9 mouse cellular contexts compared by ENCODE assay signal in genomic region chr11:62495276-62495801, GRCm38 (mm10). TPM values are rescaled to one million over a fixed set of nuclear protein-coding genes. Genes with fewer than 3 reads are reported as not detected.
DNase-seq lines count a peak whose midpoint lies in the region; ATAC-seq and TF ChIP-seq lines count a peak whose summit lies in the region.
"Had no signal": no experiment of that assay in that cellular context is flagged by ENCODE, and none has a peak within 500 bp of the region (broad histone marks: within the 10 kb centered on the region; RNA-seq: fewer than 3 reads in every experiment).

No protein-coding gene starts in this region.

- no peaks in the 10 kb centered on the region for H3K36me3 ChIP-seq in embryonic facial prominence, embryonic 14.5 days (ENCODE audit: control insufficient read depth, insufficient read depth, low read length)
- no peaks in the 10 kb centered on the region for H3K36me3 ChIP-seq in limb, embryonic 14.5 days (ENCODE audit: control insufficient read depth, insufficient read depth, low read length)
- H3K36me3 ChIP-seq in stomach, embryonic 14.5 days (ENCODE audit: control insufficient read depth, insufficient read depth, low read length), result no peaks in the 10 kb centered on the region

- WGBS in embryonic facial prominence, embryonic 14.5 days, result 32% methylated on average over 9 of the region's 10 CpGs
- 35% methylated on average over 10 of the region's 10 CpGs for WGBS in limb, embryonic 14.5 days
- WGBS in stomach, embryonic 14.5 days, result 19% methylated on average over 9 of the region's 10 CpGs

- peak; percentile 12; the same call in 1 of the 2 replicates for ATAC-seq in embryonic facial prominence, embryonic 14.5 days (ENCODE audit: low read depth)
- no peak for ATAC-seq in limb, embryonic 14.5 days (ENCODE audit: low FRiP score, low read depth)
- ATAC-seq in stomach, embryonic 14.5 days (ENCODE audit: insufficient number of reproducible peaks, insufficient read depth, low FRiP score, low read depth), result peak; percentile 80; the same call in 1 of the 2 replicates
- no peak for ATAC-seq in activated CD4-positive, CD25-positive, alpha-beta regulatory T cell, adult 4 months

- H3K9me3 ChIP-seq in embryonic facial prominence, embryonic 14.5 days (ENCODE audit: control insufficient read depth, low read length), result no peaks in the 10 kb centered on the region
- no peaks in the 10 kb centered on the region for H3K9me3 ChIP-seq in limb, embryonic 14.5 days (ENCODE audit: control insufficient read depth, low read length)
- H3K9me3 ChIP-seq in stomach, embryonic 14.5 days (ENCODE audit: control insufficient read depth, low read depth, low read length), result no peaks in the 10 kb centered on the region

- TF ChIP-seq POLR2A in limb, embryonic 14.5 days (IDR thresholded peaks at IDR 0.05; ENCODE audit: borderline replicate concordance, extremely low read depth, insufficient read depth, insufficient read length), result no peak

- H3K4me2 ChIP-seq in embryonic facial prominence, embryonic 14.5 days (ENCODE audit: low read depth, low read length), result no peak overlapping the region
- no peak overlapping the region for H3K4me2 ChIP-seq in limb, embryonic 14.5 days (replicated peaks; ENCODE audit: low read depth, low read length, severe bottlenecking)
- H3K4me2 ChIP-seq in stomach, embryonic 14.5 days (replicated peaks; ENCODE audit: low read depth, low read length), result 0 out of 2 replicates have a peak overlapping the region, but pooled peaks have one; percentile 7

- H3K4me3 ChIP-seq in embryonic facial prominence, embryonic 14.5 days (ENCODE audit: low read depth, low read length), result no peak overlapping the region
- no peak overlapping the region for H3K4me3 ChIP-seq in limb, embryonic 14.5 days (replicated peaks; ENCODE audit: low read length)
- no peak overlapping the region for H3K4me3 ChIP-seq in stomach, embryonic 14.5 days (ENCODE audit: low read depth, low read length)

- no peaks in the 10 kb centered on the region; the same call in 1 of the 2 replicates for H3K4me1 ChIP-seq in embryonic facial prominence, embryonic 14.5 days (ENCODE audit: control insufficient read depth, insufficient read depth, low read length)
- peaks cover 8% of the 10 kb centered on the region for H3K4me1 ChIP-seq in limb, embryonic 14.5 days (ENCODE audit: control insufficient read depth, insufficient read depth, low read length)
- peaks cover 13% of the 10 kb centered on the region for H3K4me1 ChIP-seq in stomach, embryonic 14.5 days (ENCODE audit: control insufficient read depth, insufficient read depth, low read length)

- H3K27ac ChIP-seq in embryonic facial prominence, embryonic 14.5 days (replicated peaks; ENCODE audit: low read depth, low read length), result peak overlapping the region; percentile 35
- H3K27ac ChIP-seq in limb, embryonic 14.5 days (replicated peaks; ENCODE audit: low read depth, low read length), result 0 out of 2 replicates have a peak overlapping the region, but pooled peaks have one; percentile 58
- H3K27ac ChIP-seq in stomach, embryonic 14.5 days (ENCODE audit: low read length), result peak overlapping the region; percentile 87
- H3K27ac ChIP-seq: macrophage had no signal

- intact Hi-C loops in heart, postnatal 36 days (cut with DNase I), result no loop called here

- peak; percentile 4 to 5 for DNase-seq in right cerebral cortex, adult 2 months (ENCODE audit: low spot score in 2 of 2)
- DNase-seq in right cerebral cortex, postnatal 36 days (ENCODE audit: low spot score in 2 of 2), result no peak
- peak; percentile 21 for DNase-seq in embryonic facial prominence, embryonic 14.5 days (ENCODE audit: low spot score)
- peak; percentile 49 to 54 for DNase-seq in heart, postnatal 36 days
- DNase-seq in limb, embryonic 14.5 days (ENCODE audit: low spot score), result no peak
- DNase-seq in T-cell, adult 2 months (ENCODE audit: low spot score), result no peak

- H3K27me3 ChIP-seq in embryonic facial prominence, embryonic 14.5 days (replicated peaks; ENCODE audit: control insufficient read depth, insufficient read depth, low read length), result no peaks in the 10 kb centered on the region
- H3K27me3 ChIP-seq in limb, embryonic 14.5 days (ENCODE audit: control insufficient read depth, insufficient read depth, low read length), result no peaks in the 10 kb centered on the region
- no peaks in the 10 kb centered on the region for H3K27me3 ChIP-seq in stomach, embryonic 14.5 days (ENCODE audit: control insufficient read depth, insufficient read depth, low read length)

- peak overlapping the region; percentile 32; the same call in 1 of the 2 replicates for H3K9ac ChIP-seq in embryonic facial prominence, embryonic 14.5 days (ENCODE audit: low read depth, low read length)
- H3K9ac ChIP-seq in limb, embryonic 14.5 days (ENCODE audit: low read depth, low read length, severe bottlenecking), result peak overlapping the region; percentile 31; the same call in 1 of the 2 replicates
- H3K9ac ChIP-seq in stomach, embryonic 14.5 days (replicated peaks; ENCODE audit: low read depth, low read length), result no peak overlapping the region; the same call in 1 of the 2 replicates

RNA-seq across cellular contexts. Expression of gene Ncor1, which starts 37.0 kb away (rescaled TPM):
- 144 and 154 TPM in 2 replicates for polyA plus RNA-seq in embryonic facial prominence, embryonic 14.5 days (2014; fragmentation: Nextera tagmentation; extraction: Ambion mirVana)
- 100 to 1,000 TPM; 119 to 134 TPM for total RNA-seq in heart, postnatal 36 days (2021)
- polyA plus RNA-seq in limb, embryonic 14.5 days (2012; rRNA removed), result 132 and 136 TPM in 2 replicates
- polyA plus RNA-seq in limb, embryonic 14.5 days (2014; fragmentation: Nextera tagmentation; extraction: Ambion mirVana), result 171 and 173 TPM in 2 replicates
- polyA plus RNA-seq in stomach, embryonic 14.5 days (2014; fragmentation: Nextera tagmentation; extraction: Ambion mirVana), result 123 and 144 TPM in 2 replicates
- 100 to 1,000 TPM; 162 to 188 TPM for polyA plus RNA-seq in activated CD4-positive, CD25-positive, alpha-beta regulatory T cell, adult 4 months (2017; shearing (Covaris generic))

RNA-seq across cellular contexts. Expression of gene Pigl, which starts 37.1 kb away (rescaled TPM):
- 6.6 and 8.5 TPM in 2 replicates for polyA plus RNA-seq in embryonic facial prominence, embryonic 14.5 days (2014; fragmentation: Nextera tagmentation; extraction: Ambion mirVana)
- 1 to 10 TPM; 2.9 to 3.3 TPM for total RNA-seq in heart, postnatal 36 days (2021)
- polyA plus RNA-seq in limb, embryonic 14.5 days (2012; rRNA removed), result 9.7 and 10.8 TPM in 2 replicates
- polyA plus RNA-seq in limb, embryonic 14.5 days (2014; fragmentation: Nextera tagmentation; extraction: Ambion mirVana), result 7.9 and 9.0 TPM in 2 replicates
- 9.9 and 11.1 TPM in 2 replicates for polyA plus RNA-seq in stomach, embryonic 14.5 days (2014; fragmentation: Nextera tagmentation; extraction: Ambion mirVana)
- polyA plus RNA-seq in activated CD4-positive, CD25-positive, alpha-beta regulatory T cell, adult 4 months (2017; shearing (Covaris generic)), result 1 to 10 TPM; 6.8 to 9.9 TPM

RNA-seq across cellular contexts. Expression of gene Cenpv, which starts 43.7 kb away (rescaled TPM):
- polyA plus RNA-seq in embryonic facial prominence, embryonic 14.5 days (2014; fragmentation: Nextera tagmentation; extraction: Ambion mirVana), result 26.0 and 27.5 TPM in 2 replicates
- 10 to 100 TPM; 22.8 to 25.0 TPM for total RNA-seq in heart, postnatal 36 days (2021)
- polyA plus RNA-seq in limb, embryonic 14.5 days (2012; rRNA removed), result 40.5 and 47.6 TPM in 2 replicates
- 26.7 and 27.0 TPM in 2 replicates for polyA plus RNA-seq in limb, embryonic 14.5 days (2014; fragmentation: Nextera tagmentation; extraction: Ambion mirVana)
- 16.2 and 22.0 TPM in 2 replicates for polyA plus RNA-seq in stomach, embryonic 14.5 days (2014; fragmentation: Nextera tagmentation; extraction: Ambion mirVana)
- 1 to 10 TPM in 1 of 2 experiments, not detected in 1; 2.4 TPM for polyA plus RNA-seq in activated CD4-positive, CD25-positive, alpha-beta regulatory T cell, adult 4 months (2017; shearing (Covaris generic))

RNA-seq across cellular contexts. Expression of gene Ubb, which starts 55.6 kb away (rescaled TPM):
- polyA plus RNA-seq in embryonic facial prominence, embryonic 14.5 days (2014; fragmentation: Nextera tagmentation; extraction: Ambion mirVana), result 3,072 and 3,339 TPM in 2 replicates
- 100 to 1,000 TPM; 708 to 720 TPM for total RNA-seq in heart, postnatal 36 days (2021)
- polyA plus RNA-seq in limb, embryonic 14.5 days (2012; rRNA removed), result 3,111 and 3,234 TPM in 2 replicates
- polyA plus RNA-seq in limb, embryonic 14.5 days (2014; fragmentation: Nextera tagmentation; extraction: Ambion mirVana), result 3,423 and 3,655 TPM in 2 replicates
- polyA plus RNA-seq in stomach, embryonic 14.5 days (2014; fragmentation: Nextera tagmentation; extraction: Ambion mirVana), result 3,062 and 3,133 TPM in 2 replicates
- 1,000 to 10,000 TPM; 5,033 to 6,460 TPM for polyA plus RNA-seq in activated CD4-positive, CD25-positive, alpha-beta regulatory T cell, adult 4 months (2017; shearing (Covaris generic))

Comparison
In these comparisons a context has a peak if more than half of its experiments do, and no peak if none do; other contexts are left out.
1. DNase-seq: peak in right cerebral cortex, adult 2 months (2 of 2), embryonic facial prominence, embryonic 14.5 days (single experiment) and heart, postnatal 36 days (2 of 2); none in right cerebral cortex, postnatal 36 days (0 of 2), limb, embryonic 14.5 days (single experiment) and T-cell, adult 2 months (single experiment).
2. ATAC-seq: peak in embryonic facial prominence, embryonic 14.5 days (single experiment) and stomach, embryonic 14.5 days (single experiment); none in limb, embryonic 14.5 days (single experiment) and activated CD4-positive, CD25-positive, alpha-beta regulatory T cell, adult 4 months (single experiment).
3. H3K27ac ChIP-seq: peak in every context shown above with its lines; median percentile 87 in stomach, embryonic 14.5 days; 58 in limb, embryonic 14.5 days; 35 in embryonic facial prominence, embryonic 14.5 days.